Mouse (Mus musculus) kidney, postnatal 36 days (tissue): ENCODE data around the gene Map3k15.
A peak's percentile ranks its signal among the peaks of the same experiment; 100 is the strongest.

Source experiments
- DNase-seq, 2 experiments: peaks; one replicate each; pipeline ENCODE4 v3.0.0; 2021 to 2022; ENCODE audit warnings: mixed read lengths in 2 of 2

Map3k15 gene

DNA sequence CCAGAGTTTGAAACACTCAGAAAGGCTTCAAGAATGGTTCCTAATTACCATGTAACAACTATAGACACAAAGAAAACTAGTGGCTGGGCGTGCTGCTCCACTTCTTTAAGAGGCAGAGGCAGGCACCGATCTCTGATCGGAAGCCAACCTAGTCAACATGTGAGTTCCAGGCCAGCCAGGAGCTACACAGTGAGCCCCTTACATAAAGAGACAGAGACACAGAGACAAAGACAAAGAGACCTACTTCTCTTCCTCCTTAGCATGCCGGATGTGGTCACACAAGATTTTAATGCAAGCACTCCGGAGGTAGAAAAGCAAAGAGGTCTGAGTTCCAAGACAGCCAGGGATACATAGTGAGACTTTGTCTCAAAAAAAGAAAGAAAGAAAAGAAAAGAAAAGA, 147.9 kb downstream of the Map3k15 start:
- no peak for DNase-seq

DNA sequence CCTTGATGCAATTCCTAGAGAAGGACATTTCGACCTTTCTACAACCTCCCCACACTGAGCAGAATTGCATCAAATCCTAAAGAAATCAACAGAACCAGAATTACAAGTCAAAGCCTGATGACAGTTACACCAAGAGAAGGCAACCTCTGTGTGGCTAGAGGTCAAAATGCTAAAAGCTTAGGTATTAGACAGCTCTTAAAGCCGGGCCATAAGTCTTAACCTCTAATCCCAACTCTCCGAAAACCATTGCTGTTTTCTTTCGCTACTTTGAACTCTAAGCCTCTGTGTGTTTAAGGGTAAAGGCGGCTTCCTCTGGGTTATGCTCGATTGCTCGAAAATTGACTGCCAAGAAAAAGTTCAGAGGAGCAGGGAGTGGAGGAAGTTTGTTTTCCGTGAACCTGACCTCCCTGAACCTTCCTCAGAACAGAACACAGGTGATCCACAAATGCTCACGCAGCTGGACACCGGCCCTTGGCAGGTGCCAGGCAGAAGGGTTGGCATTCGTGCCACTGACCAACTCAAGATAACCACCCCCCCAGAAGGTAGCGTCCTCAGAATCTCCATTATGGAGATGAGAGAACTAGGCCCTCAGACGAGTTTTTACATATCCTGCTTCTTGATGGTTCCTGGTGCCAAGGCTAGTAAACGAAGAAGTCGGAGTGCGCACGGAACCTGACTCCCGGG, 149.1 kb downstream of the Map3k15 start:
- DNase-seq = peak; percentile 55 to 59

DNA sequence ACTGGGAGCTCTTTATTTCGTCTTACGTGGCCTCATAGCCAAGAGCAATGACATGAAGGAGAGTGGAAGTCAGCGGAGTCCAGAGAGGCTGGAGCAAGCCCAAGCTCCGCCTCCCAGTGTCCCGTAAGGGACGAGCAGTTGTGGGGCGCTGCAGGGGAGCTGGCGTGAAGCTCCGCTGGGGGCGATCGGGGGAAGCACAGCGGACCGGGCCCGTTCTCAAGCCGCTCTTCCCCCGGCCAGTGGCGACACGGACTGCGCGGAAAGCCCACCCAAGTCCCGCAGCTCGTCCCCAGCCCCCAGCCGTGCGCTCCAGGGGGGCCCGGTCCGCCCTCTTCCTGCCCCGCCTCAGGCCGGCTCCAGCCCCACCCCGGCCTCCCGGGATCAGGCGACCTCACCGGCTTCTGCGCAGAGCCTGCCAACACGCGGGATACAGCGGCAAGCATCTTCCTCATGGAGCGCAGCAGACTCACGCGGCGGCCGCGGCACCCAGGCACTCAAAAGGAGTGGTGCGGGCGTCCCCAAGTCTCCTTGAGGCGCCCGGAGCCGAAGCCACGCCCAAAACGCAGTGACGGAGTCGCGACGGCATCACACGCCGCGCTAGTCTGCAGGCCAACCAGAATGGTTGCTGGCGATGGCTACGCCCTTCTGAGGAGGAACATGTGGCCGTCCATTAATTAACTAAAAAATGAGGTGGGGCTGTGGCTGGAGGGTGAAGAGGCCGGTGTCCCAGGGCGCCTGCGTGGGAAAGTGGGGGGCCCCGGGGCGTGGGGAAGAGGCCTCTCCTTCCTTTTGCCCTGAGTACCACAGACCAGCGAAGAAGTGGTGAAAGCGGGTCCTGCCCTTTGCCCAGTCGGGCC, 149.9 kb downstream of the Map3k15 start, which contains the start of gene Pdha1:
TSS of gene Pdha1 (minus strand) at position 553 of the 857 bp plus-strand sequence.
- peak; percentile 90 for DNase-seq

DNA sequence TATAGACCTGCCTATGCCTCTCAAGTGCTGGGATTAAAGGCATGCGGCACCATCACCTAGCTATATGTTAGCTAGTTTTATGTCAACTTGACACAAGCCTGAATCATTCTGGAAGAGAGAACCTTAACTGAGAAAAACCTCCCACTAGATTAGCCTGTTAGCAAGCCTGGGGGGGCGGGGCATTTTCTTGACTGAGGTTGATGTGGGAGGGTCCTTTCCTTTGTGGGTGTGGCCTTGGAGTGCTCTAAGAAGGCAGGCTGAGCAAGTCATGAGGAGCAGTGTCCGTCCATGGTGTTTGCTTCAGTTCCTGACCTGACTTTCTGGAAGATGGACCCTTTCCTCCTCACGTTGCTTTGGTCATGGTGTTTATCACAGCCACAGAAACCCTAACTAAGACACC, 158.6 kb downstream of the Map3k15 start:
- no peak for DNase-seq

DNA sequence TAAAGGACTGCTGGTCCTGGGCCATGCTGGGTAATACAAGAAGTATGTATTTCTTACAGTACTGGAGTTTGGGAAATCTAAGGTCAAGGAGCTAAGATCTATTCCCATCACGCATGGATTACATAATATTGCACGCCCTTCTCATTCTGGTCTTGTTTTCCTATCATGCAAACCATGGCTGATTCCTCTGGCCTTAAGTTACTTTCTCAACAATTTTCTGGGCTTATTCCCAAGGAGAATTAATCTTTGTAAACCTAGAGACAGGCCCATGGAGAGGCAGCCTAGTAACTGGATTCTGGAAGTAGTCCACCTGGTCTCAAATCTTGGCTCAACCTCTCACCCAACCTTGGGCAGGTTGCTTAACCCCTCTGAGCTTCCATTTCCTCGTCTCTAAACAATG, 159.2 kb downstream of the Map3k15 start:
- no peak for DNase-seq

DNA sequence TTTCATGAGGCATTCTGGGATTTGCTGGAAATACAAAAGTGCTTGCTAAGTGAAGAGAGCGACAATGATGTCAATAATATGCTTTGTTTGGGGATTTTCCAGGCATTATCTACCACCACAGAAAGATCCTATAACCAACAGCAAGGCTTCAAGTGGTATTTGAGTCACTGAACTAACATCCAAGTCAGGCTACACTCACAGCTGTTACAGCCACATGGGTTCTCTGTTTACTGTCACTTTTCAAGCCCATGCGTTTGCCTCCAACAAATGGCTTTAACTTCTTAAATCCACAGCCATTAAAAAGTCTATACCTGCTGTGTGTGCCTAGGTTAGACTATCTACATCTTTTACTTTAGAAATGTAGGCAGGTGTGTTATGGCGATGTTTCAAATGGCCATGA, 160.6 kb downstream of the Map3k15 start:
- no peak for DNase-seq

DNA sequence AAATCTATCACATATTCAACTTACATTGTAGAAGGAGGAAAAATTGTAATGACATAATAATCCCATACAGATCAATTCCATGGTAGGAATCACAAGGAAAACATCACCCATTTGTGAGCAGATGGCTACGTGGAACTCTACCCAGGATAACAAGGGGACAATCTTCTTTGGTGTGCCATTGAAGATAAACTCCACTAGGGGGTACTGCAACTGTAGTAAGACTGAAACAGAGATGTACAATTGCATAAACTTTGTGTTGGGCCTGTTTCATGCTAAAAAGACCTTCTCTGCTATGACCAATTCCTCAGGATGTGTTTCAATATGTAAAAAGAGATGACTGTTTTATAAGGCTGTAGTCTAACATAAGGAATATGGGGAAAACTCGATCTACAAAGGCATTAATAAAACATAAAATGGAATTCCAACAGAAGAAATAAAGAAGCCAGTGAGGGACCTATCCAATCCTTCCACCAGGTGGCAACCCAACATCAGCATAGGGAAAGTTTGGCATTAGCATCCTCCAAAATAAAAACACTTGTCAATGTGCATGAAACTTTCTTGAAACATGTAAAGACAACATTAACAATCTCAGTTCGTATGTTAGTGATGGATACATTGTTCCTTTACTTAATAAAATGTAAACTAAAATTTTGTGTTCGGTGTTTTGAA, 165.0 kb downstream of the Map3k15 start:
- DNase-seq = peak in 1 of 2 experiments; percentile 48

DNA sequence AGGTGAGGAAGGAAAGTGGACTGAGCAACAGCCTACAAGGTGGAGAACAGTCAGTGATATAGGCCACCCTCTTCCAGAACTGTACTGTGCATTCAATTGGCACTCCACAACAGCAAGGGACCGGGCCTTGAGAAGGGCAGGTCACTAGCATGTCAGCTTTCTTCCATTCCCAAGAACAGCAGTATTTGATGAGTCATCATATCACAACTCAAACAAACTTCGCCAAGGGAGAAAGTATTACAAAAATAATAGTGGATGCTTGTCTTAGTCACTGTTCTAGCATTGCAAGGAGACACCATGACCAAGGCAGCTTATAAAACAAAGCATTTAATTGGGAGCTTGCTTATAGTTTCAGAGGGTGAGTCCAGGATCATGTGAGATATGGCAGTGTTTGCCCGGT, 176.0 kb downstream of the Map3k15 start:
- DNase-seq = no peak

DNA sequence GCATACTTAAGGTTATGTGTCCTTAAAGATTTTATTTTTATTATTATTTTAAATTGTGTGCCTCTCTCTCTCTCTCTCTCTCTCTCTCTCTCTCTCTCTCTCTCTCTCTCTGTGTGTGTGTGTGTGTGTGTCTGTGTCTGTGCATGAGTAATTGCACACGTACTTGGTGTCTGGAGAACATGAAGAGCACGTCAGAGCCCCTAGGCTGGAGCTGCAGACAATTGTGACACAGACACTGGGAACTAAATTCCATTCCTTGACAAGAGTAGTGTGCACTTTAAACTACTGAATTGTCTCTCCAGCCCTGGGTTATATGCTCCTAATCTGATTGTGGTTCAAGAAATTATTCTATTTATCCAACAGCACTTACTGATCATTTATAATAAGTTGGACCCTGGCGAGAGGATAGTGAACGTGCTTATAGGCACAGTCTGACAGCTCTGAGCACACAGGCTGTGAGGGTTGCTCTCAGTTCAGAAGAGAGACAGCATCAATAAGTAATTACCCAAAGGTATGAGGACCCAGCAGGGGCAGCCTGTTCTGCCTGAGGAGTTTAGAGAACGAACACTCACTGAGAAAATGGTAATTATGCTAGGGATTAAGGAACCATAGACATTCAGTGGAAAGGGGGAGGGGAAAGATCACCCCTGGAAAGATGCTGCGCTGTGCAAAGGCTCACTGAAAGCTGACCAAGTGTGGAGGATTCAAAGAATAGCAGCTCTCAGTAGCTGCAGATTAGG, 178.2 kb downstream of the Map3k15 start:
- DNase-seq = no peak

DNA sequence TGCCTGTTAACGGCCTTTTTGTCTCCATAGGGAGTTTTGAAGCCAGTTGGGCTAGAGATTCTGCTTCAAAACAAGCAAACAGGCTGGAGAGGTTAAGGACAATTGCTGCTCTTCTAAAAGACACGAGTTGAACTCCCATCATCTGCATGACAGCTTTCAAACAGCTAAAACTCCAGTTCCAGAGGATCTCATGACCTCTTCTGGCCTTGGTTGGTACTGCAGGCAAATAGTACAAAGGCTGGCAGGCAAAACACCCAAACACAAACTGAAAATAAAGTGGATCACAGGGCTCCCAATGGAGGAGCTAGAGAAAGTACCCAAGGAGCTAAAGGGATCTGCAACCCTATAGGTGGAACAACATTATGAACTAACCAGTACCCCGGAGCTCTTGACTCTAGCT, 181.9 kb downstream of the Map3k15 start:
- peak; percentile 62 to 82 for DNase-seq
